Mouse (Mus musculus): ENCODE measurements around the gene Syt1.

GRCm38 (mm10) chr10:108892441-108892840 is 118.3 kb downstream of the Syt1 start:
- TF ChIP-seq EP300 (IDR thresholded peaks at IDR 0.05; ENCODE audit: insufficient read depth, low read depth, low read length) (no peak), POLR2A (IDR thresholded peaks at IDR 0.05; ENCODE audit: insufficient read depth, low read depth, low read length) (no peak)
